Mouse (Mus musculus): ENCODE data around the gene Ntng2.

Ntng2 gene

DNA sequence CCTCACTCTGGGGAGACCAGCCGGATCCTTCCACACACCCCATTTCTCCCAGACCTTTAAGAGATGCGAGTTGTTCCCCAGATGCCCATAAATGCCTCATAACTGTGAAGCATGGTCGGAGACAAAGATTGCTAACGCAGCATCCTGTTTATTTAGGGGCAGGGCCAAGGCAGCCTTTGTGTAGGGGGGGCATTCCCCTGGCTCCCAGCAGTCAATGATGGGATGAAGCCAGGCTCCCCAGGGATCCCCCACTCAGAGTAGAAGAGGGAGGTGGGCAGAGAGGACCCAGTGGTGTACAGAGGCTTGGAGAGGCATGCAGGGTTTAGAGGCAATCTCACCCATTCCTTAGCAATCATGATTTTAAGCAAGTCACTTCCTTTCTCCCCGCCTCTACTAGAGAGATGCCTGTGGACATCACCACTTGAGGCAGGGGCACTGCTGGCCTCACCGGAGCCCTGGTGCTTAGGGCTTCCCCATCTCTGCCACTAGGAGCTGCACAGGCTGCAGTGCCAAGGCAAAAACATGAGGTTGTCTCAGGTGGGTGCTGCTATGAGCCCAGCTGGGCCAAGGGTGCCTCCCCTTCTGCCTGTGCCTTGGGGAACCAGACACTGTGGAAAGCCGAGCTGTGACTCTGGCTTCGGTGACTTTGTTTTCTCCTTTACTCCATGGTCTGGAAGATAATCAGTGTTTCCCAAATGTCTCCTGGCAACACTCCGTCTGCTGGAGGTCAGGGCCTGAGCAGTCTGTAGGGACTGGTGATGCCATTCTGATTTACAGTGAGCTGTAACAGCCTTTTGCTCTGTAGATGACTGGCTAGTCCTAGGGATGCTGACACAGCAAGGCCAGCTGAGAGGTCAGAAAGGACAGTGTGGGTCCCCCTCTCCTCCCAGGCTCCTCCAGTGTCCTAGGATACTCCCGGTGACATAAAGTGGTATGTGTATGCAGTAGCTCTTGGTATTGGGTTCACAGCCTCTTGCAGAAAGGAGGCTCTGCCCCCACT lies 61.3 kb downstream of the Ntng2 start:
- DNase-seq (ENCODE audit: low read depth, low spot score), result no peak

DNA sequence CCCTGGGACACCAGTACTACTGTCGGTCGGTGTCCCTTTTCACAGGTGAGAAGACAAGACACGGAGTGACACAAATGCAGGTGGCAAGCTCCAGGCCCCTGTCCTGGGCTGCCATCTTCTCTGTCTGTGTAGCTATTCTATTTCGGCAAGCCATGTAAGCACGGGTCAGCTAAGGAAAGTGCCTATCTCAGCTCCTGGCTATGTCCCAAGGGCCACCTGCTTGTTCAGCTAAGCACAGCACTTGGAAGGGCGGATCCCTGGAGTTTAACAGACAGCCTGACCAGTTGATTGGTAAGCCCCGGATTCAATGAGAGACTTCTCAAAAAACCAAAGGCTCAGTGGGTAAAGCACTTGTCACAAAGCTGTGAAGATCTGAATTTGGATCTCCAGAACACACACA lies 62.4 kb downstream of the Ntng2 start:
- DNase-seq (ENCODE audit: low read depth, low spot score), result no peak

DNA sequence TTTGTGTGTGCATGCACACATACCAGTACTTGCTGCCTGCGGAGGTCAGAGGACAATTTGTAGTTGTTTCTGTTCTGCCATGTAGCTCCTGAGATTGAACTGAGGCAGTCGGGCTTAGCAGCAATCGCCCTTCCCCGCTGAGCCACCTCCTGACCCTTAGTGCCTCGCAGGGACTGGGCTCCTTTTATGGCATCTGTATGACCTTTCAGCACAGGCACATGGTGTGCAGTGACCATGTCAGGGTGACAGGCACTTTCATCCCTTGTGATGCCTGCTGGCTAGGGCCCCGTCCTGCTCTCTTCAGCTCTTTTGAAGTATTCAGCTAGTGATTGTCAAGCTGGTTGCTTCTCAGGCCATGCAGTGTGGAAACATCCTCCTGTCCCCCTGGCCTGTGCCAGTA lies 66.6 kb downstream of the Ntng2 start:
- no peak for DNase-seq (ENCODE audit: low read depth, low spot score)

DNA sequence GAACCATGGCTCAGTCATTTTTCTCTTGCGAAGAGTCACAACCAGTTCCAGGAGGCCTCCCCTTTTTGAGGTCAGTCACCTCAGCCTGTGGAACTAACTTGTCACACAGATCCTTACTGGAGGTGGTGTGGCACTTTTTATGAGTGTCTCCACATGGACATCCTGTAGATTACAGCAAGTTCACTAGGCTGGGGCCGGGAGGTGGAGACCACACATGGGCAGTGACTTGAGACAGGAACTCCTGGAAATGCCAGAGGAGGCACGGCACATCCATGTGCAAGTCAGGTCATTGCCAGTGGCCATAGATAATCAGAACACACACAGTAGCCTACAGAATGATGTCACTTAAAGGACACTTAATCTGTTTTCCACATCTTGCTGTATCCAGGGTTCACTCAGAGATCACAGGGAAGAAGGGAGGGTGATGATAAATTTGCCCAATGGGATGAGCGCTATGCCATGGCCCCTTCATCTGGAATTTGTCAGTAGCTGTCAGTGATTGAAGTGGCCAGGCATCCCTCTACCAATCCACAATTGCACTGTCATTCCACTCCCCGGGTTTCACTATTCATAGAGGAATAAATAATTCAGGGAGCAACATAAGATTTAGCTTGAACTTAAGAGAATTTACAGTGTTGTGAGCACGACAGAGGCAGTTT lies 69.4 kb downstream of the Ntng2 start:
- no peak for DNase-seq (ENCODE audit: low read depth, low spot score)

DNA sequence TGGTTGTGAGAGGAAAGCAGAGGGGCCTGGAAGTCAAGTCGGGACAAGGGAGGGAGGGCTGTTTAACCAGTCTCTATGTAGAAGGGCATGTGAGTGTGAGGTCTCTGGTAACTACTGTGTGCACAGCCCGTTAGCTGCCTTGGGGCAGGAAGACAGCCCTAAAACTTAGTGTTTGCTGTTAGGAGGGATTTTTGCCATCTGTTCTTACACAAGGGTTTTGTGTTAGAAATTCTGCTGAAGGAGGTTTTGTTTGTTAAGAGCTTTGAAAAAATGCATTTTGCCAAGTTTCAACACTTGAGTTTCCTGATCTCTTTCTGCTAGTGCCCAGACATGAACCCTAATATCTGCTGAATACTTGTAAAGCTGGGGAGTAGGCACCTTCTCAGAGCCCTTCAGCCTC lies 71.7 kb downstream of the Ntng2 start:
- no peak for DNase-seq (ENCODE audit: low read depth, low spot score)

DNA sequence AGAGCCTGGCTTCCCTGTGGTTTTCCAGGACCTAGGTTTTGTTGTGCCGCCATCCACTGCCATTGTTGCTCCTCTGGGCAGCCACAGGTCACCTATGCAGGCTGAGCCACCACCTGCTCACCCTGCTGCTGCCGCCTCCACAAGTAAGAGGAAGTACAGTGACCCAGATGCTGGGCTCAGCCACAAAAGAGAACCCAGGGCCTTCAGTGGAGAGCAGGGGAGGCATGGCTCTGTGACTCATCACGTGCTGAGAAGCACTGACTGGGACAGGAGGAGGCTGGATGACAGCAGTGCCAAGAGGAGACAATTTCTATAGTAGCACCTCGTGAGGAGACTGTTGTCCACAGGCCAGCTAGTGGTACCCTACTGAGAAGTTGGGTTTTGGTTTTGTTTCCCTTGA lies 73.0 kb downstream of the Ntng2 start:
- DNase-seq (ENCODE audit: low read depth, low spot score), result no peak

DNA sequence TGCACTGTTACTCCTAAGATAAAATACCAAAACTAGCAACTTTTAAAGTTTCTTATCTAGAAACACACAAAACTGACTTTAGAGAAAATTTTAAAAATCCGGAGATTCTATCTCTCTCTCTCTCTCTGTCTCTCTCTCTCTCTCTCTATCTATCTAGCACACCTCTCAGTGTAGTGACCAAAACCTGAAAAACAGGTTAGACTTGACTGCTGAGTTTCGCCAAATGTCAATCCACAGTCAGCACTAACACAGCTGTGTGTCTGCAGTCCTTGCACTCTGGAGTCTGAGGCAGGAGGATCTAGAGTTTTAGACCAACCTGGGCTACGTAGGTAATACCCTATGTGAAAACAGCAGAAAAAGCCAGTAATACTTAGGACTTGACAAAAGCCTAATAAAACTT lies 77.9 kb downstream of the Ntng2 start:
- DNase-seq (ENCODE audit: low read depth, low spot score), result no peak

DNA sequence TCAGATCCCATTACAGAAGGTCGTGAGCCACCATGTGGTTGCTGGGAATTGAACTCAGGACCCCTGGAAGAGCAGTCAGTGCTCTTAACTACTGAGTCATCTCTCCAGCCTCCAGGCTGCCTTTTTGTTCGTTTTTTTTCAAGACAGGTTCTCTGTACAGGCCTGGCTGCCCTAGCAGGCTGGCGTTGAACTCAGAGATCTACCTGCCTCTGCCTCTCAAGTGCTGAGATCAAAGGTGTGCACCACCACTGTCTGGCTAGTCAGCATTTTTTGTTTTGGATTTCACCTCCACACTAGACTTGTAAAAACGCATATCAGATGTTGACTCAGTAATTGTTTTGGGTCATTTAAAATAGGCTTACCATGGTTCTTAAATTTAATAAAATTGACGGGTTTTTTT lies 84.7 kb downstream of the Ntng2 start:
- DNase-seq (ENCODE audit: low read depth, low spot score), result no peak

DNA sequence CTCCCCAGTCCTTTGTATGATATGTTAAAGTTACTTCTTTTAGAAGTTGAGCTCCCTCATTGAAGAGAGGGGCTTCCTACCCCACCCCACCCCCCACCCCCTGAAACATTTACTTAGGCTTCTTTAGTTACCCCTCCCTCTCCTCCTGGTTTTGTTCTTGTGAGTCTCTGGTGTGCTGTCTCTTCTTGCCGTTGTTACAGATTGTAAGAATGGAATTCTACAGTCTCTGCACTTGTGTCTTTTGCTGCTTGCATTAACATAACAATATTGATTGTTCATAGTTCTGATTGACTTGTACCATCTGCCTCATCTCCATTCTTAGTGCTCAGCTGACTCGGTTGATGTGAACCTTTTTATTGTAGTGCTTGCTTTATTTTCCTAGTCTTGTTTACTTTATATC lies 100.9 kb downstream of the Ntng2 start:
- no peak for DNase-seq (ENCODE audit: low read depth, low spot score)

Measured in telencephalon, adult 2 months (tissue).